Mouse (Mus musculus) heart, embryonic 14.5 days (tissue): ENCODE measurements at regions not wholly inside any gene's neighbourhood (a gene's known extent, or its start where the extent isn't known, plus 50 kb on each side); places are given as distances from the start of the nearest gene placed in this dataset.

Experiments
- ATAC-seq: fragments of 200-750 bp; cut with Nextera tagmentation; 2 replicates; pipeline ENCODE4 v1.8.0; 2017; ENCODE audit warnings: low read depth, moderate TSS enrichment; ENCODE audit not compliant: insufficient number of reproducible peaks, insufficient read depth, low FRiP score
- H3K27ac ChIP-seq, 2 experiments: fragments of 200-500 bp in 1 of 2; fragments of 300-500 bp in 1 of 2; sonication (generic) in 1 of 2; replicated peaks in 1 of 2; 2 replicates each; pipeline ENCODE4 v1.5.1; 2012 to 2014; ENCODE audit warnings: low read depth in 2 of 2, low read length in 2 of 2, control low read depth in 1 of 2, mild to moderate bottlenecking in 1 of 2, mixed read lengths in 1 of 2; ENCODE audit not compliant: control insufficient read depth in 1 of 2, insufficient read depth in 1 of 2
- H3K27me3 ChIP-seq: fragments of 300-500 bp; sonication (generic); 2 replicates; pipeline ENCODE4 v1.6.1; 2014; ENCODE audit warnings: mild to moderate bottlenecking, low read length, control low read depth; ENCODE audit not compliant: control insufficient read depth, insufficient read depth
- H3K36me3 ChIP-seq: fragments of 300-500 bp; sonication (generic); 2 replicates; pipeline ENCODE4 v1.6.1; 2014; ENCODE audit warnings: mild to moderate bottlenecking, control low read depth, low read length, mixed read lengths; ENCODE audit not compliant: control insufficient read depth, insufficient read depth
- H3K4me1 ChIP-seq, 2 experiments: fragments of 200-500 bp in 1 of 2; fragments of 300-500 bp in 1 of 2; sonication (generic) in 1 of 2; 2 replicates each; pipeline ENCODE4 v1.6.1; 2012 to 2014; ENCODE audit warnings: low read length in 2 of 2, control low read depth in 1 of 2, mixed read lengths in 1 of 2; ENCODE audit not compliant: control insufficient read depth in 2 of 2, insufficient read depth in 2 of 2
- H3K4me2 ChIP-seq: fragments of 300-500 bp; sonication (generic); 2 replicates; pipeline ENCODE4 v1.6.1; 2014; ENCODE audit warnings: mild to moderate bottlenecking, low read length
- H3K4me3 ChIP-seq, 2 experiments: fragments of 200-500 bp in 1 of 2; fragments of 300-500 bp in 1 of 2; sonication (generic) in 1 of 2; 2 replicates each; pipeline ENCODE4 v1.5.1; 2012 to 2014; ENCODE audit warnings: low read length in 2 of 2, mild to moderate bottlenecking in 2 of 2, control low read depth in 1 of 2, low read depth in 1 of 2, moderate library complexity in 1 of 2; ENCODE audit not compliant: control insufficient read depth in 1 of 2, insufficient read depth in 1 of 2
- H3K9ac ChIP-seq: fragments of 300-500 bp; sonication (generic); 2 replicates; pipeline ENCODE4 v1.6.1; 2014; ENCODE audit warnings: mild to moderate bottlenecking, low read length
- H3K9me3 ChIP-seq: fragments of 300-500 bp; sonication (generic); 2 replicates; pipeline ENCODE4 v1.6.1; 2016; ENCODE audit warnings: low read length, control low read depth; ENCODE audit not compliant: control insufficient read depth
- WGBS: fragments of 180-500 bp; shearing (Covaris S2); extraction: QIAGEN DNeasy Blood & Tissue Kit; methylation state at CpG from one replicate; pipeline ENCODE4 v1.1.7; 2014; 5-methylcytosine and 5-hydroxymethylcytosine counted together

DNA sequence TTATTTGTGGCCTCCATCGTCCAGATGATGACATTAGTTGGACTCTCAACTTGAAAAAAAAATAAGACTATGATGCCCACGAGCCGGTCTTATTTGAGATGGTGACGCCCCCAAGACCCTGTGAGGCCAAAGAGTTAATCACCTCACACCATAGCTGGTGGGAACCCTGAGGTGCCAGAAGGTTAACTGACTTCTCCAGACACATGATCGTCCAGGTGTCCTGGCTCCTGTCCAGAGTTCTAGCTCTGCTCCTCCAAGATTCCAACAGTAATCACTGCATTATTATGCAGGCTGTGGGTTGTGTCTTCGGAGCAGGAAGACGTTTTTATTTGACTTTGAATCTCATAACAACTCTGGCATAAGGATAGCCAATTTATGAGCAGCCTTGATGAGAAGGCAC, 490.7 kb downstream of the Adam3 start:
- Histone ChIP-seq H3K4me2 (no peak overlapping the region), H3K27ac (no peak overlapping the region), H3K4me3 (no peak overlapping the region), H3K36me3 (no peaks in the 10 kb centered on the region), H3K9me3 (no peaks in the 10 kb centered on the region), H3K9ac (no peak overlapping the region), H3K4me1 (no peaks in the 10 kb centered on the region), H3K27me3 (no peaks in the 10 kb centered on the region)
- no peak for ATAC-seq
- WGBS, result 72% methylated on average over 7 of the region's 7 CpGs

GRCm38 (mm10) chr8:24228148-24228547, 497.5 kb downstream of the Adam3 start:
- Histone ChIP-seq H3K27me3 (no peaks in the 10 kb centered on the region), H3K36me3 (no peaks in the 10 kb centered on the region), H3K9me3 (no peaks in the 10 kb centered on the region), H3K9ac (no peak overlapping the region), H3K4me1 (peaks cover 2 to 7% of the 10 kb centered on the region in 2 experiments; a peak in 3 of 4 replicates), H3K4me3 (no peak overlapping the region), H3K27ac (no peak overlapping the region), H3K4me2 (no peak overlapping the region)
- ATAC-seq, result no peak
- WGBS, result 32% methylated on average over 1 of the region's 1 CpGs

DNA sequence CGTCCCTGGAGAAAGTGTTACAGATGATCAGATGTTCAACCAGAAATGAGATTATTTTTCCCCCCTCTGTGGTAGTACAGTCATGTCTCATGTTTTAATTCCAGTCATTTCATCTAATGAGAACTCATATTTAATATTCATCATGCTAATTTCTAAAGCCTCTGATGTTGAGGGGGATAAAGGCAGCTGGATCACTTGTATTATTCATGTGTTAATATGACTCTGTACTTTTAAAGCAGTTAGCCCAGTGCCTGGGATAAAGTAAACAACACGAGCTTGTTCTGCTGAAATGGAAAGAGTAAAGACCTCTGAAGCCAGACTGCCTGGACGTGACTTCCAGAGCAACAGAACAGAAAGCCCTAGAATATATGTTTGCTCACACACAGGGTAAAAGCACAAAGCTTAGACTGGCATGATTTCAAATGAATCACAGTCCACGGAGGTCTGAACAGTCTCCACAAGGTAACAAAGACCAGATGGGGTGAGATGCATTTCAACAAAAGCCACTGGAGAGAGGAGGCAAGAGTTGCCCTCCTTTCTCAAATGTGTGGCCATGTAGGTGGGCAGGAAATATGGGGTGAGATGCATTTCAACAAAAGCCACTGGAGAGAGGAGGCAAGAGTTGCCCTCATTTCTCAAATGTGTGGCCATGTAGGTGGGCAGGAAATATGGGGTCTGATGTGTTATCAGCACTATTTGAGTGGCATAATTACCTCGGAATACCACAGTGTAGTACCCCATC, 498.1 kb downstream of the Adam3 start:
- H3K27ac ChIP-seq, result no peak overlapping the region
- no peak overlapping the region for H3K4me2 ChIP-seq
- peaks cover 2 to 7% of the 10 kb centered on the region in 2 experiments; a peak in 3 of 4 replicates for H3K4me1 ChIP-seq
- H3K27me3 ChIP-seq, result no peaks in the 10 kb centered on the region
- no peaks in the 10 kb centered on the region for H3K36me3 ChIP-seq
- H3K9ac ChIP-seq, result no peak overlapping the region
- 68% methylated on average over 5 of the region's 5 CpGs for WGBS
- no peak overlapping the region for H3K4me3 ChIP-seq
- ATAC-seq, result no peak
- H3K9me3 ChIP-seq, result no peaks in the 10 kb centered on the region

DNA sequence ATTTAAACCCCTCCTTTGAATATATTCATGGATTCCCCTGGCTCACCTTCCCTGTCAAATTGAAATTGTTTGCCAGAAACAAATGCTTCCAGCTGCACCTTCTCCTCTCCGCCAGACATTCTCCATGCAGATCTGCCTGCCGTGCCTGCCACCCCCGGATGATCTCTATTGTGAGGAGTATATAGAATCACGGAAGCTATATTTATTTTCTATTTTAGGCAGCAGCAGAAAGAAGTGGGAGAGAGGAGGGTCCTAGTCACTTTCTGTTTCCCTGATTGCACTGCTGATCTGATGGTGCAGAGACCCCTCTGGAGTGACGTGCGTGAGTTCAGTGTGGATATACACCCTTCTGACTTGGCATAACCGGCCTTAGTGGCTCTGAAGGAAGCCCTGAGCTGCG, 505.4 kb downstream of the Adam3 start:
- 56% methylated on average over 8 of the region's 8 CpGs for WGBS
- Histone ChIP-seq H3K9me3 (no peaks in the 10 kb centered on the region), H3K4me1 (peaks cover 6 to 11% of the 10 kb centered on the region in 2 experiments), H3K4me2 (peak overlapping the region; percentile 32; the same call in 1 of the 2 replicates), H3K27ac (no peak overlapping the region), H3K9ac (no peak overlapping the region), H3K4me3 (no peak overlapping the region), H3K36me3 (no peaks in the 10 kb centered on the region), H3K27me3 (no peaks in the 10 kb centered on the region)
- ATAC-seq, result no peak

DNA sequence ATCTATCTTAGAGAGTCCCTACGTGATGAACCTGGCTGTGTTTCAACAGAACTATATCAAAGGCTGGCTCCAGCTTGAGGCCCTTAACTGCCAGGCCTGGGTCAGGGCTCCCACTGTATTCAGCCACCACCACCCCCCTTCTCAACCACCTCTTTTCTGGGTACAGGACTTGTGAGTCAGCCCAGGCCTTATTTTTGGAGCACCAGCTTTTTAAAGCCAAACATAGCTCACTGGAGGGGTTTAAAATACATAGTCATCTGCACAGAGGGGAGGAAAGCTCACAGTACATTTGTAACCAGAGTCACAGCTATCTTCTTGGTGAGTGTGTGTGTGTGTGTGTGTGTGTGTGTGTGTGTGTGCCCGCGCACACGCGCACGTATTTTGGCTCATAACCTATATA, 509.0 kb downstream of the Adam3 start:
- WGBS, result 84% methylated on average over 6 of the region's 6 CpGs
- Histone ChIP-seq H3K9ac (no peak overlapping the region), H3K9me3 (no peaks in the 10 kb centered on the region), H3K36me3 (no peaks in the 10 kb centered on the region), H3K27ac (peak overlapping the region in 1 of 2 experiments; percentile 40; a peak in 2 of 4 replicates), H3K4me3 (no peak overlapping the region), H3K4me2 (no peak overlapping the region), H3K27me3 (no peaks in the 10 kb centered on the region), H3K4me1 (peaks cover 7 to 11% of the 10 kb centered on the region in 2 experiments)
- no peak for ATAC-seq

DNA sequence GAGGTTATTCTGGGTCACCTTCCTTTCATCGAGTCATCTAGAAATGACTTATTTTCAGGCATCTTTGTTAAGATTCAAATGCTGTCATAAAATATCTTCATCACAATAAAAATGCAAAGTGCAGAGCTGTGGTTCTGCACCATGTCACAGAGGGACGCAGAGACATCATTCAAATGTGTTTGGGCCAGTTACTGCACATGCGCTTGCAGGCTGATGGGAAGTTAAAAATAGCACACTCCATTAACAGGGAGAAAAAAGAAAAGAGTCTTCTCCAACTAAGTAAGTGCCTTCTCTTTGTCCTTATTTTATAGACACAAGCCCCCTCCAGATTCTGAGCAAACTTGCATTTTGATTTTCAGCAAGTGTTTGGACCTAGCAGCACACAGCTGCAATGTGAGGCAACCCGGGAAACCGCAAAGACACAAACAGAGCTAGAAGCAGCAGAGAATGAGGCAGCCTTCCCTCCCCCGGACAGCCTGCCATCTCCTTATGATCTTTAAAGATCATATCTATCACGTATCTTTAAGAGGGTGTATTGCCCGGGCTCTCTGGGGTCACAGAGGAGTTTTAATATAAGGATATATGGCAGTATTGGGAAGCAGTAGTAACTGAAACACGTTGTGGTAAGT, 510.0 kb downstream of the Adam3 start:
- Histone ChIP-seq H3K9ac (peak overlapping the region; percentile 50; the same call in 1 of the 2 replicates), H3K27me3 (no peaks in the 10 kb centered on the region), H3K27ac (peak overlapping the region; percentile 55 to 64), H3K4me1 (peaks cover 7 to 11% of the 10 kb centered on the region in 2 experiments), H3K4me3 (no peak overlapping the region), H3K9me3 (no peaks in the 10 kb centered on the region), H3K36me3 (no peaks in the 10 kb centered on the region), H3K4me2 (peak overlapping the region; percentile 49)
- WGBS, result 47% methylated on average over 9 of the region's 9 CpGs
- no peak for ATAC-seq

- Histone ChIP-seq H3K36me3 (no peaks in the 10 kb centered on the region), H3K27ac (no peak overlapping the region), H3K4me2 (no peak overlapping the region), H3K9ac (no peak overlapping the region), H3K27me3 (no peaks in the 10 kb centered on the region), H3K4me1 (peaks cover 7 to 11% of the 10 kb centered on the region in 2 experiments), H3K9me3 (no peaks in the 10 kb centered on the region), H3K4me3 (no peak overlapping the region)
- ATAC-seq, result no peak
- whole genome bisulfite sequencing, result 80% methylated on average over 4 of the region's 4 CpGs
Observed at GRCm38 (mm10) chr8:24214315-24214714, 511.3 kb downstream of the Adam3 start.
